Mouse (Mus musculus): ENCODE results near the gene Cdc7. TPM values are rescaled to one million over a fixed set of nuclear protein-coding genes. Genes with fewer than 3 reads are reported as not detected.

Gene Cdc7
- total and polyA plus RNA-seq, 3 experiments: 25.4 to 42.6 (median 27.8) TPM

GRCm38 (mm10) chr5:107022064-107022428, 57.9 kb downstream of the Cdc7 start:
- Histone ChIP-seq H3K27me3 (replicated peaks) (no peaks in the 10 kb centered on the region), H3K9me3 (replicated peaks; ENCODE audit: low read length) (no peaks in the 10 kb centered on the region), H3K4me1 (ENCODE audit: control insufficient read depth in 1 of 2, insufficient read depth in 2 of 2) (peaks cover 3 to 5% of the 10 kb centered on the region in 2 experiments; a peak in 2 of 4 replicates), H3K79me2 (replicated peaks; ENCODE audit: control insufficient read depth, extremely low read depth, insufficient read depth, poor library complexity, severe bottlenecking) (no peaks in the 10 kb centered on the region), H3K36me3 (replicated peaks in 1 of 2; ENCODE audit: control insufficient read depth in 1 of 2, insufficient read depth in 1 of 2, low read length in 1 of 2) (no peaks in the 10 kb centered on the region), H3K4me3 (replicated peaks in 1 of 3; ENCODE audit: low read depth in 2 of 3, low read length in 2 of 3, poor library complexity in 1 of 3) (no peak overlapping the region), H3K9ac (ENCODE audit: insufficient read depth, low read depth) (no peak overlapping the region), H3K4me2 (ENCODE audit: insufficient read depth, low read depth, poor library complexity, severe bottlenecking) (no peak overlapping the region), H3K27ac (ENCODE audit: insufficient read depth, low read depth) (no peak overlapping the region)
- TF ChIP-seq USF2 (conservative IDR thresholded peaks at IDR 0.05; ENCODE audit: low read depth, low read length): no peak
- no peak for TF ChIP-seq TCF12 (IDR thresholded peaks at IDR 0.05; ENCODE audit: low read depth, low read length)
- TF ChIP-seq JUND (conservative IDR thresholded peaks at IDR 0.05; ENCODE audit: low read depth, low read length): no peak
- no peak for TF ChIP-seq IRF4 (IDR thresholded peaks at IDR 0.05; ENCODE audit: low read depth, low read length)
- TF ChIP-seq POLR2A (IDR thresholded peaks at IDR 0.05; ENCODE audit: low read depth, low read length): no peak
- no peak for TF ChIP-seq CHD1 (IDR thresholded peaks at IDR 0.05; ENCODE audit: low read depth, low read length)
- in situ Hi-C loops (cut with MboI; ENCODE audit: low pct_ligation_motif_present, low pct_unique_long_range_greater_than_20kb, low sequenced_read_pairs) (no loop called here), dilution Hi-C loops (cut with MboI; ENCODE audit: extremely low pct_ligation_motif_present, extremely low pct_unique_long_range_greater_than_20kb, low sequenced_read_pairs) (no loop called here)
- DNase-seq (ENCODE audit: extremely low read depth): no peak

- Histone ChIP-seq H3K36me3 (replicated peaks in 1 of 2; ENCODE audit: control insufficient read depth in 1 of 2, insufficient read depth in 1 of 2, low read length in 1 of 2) (no peaks in the 10 kb centered on the region), H3K27ac (ENCODE audit: insufficient read depth, low read depth) (no peak overlapping the region), H3K4me1 (ENCODE audit: control insufficient read depth in 1 of 2, insufficient read depth in 2 of 2) (peaks cover 3 to 5% of the 10 kb centered on the region in 2 experiments; a peak in 2 of 4 replicates), H3K4me2 (ENCODE audit: insufficient read depth, low read depth, poor library complexity, severe bottlenecking) (no peak overlapping the region), H3K27me3 (replicated peaks) (no peaks in the 10 kb centered on the region), H3K9ac (ENCODE audit: insufficient read depth, low read depth) (no peak overlapping the region), H3K9me3 (replicated peaks; ENCODE audit: low read length) (no peaks in the 10 kb centered on the region), H3K79me2 (replicated peaks; ENCODE audit: control insufficient read depth, extremely low read depth, insufficient read depth, poor library complexity, severe bottlenecking) (no peaks in the 10 kb centered on the region), H3K4me3 (replicated peaks in 1 of 3; ENCODE audit: low read depth in 2 of 3, low read length in 2 of 3, poor library complexity in 1 of 3) (no peak overlapping the region)
- dilution Hi-C loops (cut with MboI; ENCODE audit: extremely low pct_ligation_motif_present, extremely low pct_unique_long_range_greater_than_20kb, low sequenced_read_pairs) (no loop called here), in situ Hi-C loops (cut with MboI; ENCODE audit: low pct_ligation_motif_present, low pct_unique_long_range_greater_than_20kb, low sequenced_read_pairs) (no loop called here)
- DNase-seq (ENCODE audit: extremely low read depth): no peak
- no peak for TF ChIP-seq UBTF (IDR thresholded peaks at IDR 0.05; ENCODE audit: low read depth, low read length)
- no peak for TF ChIP-seq NRF1 (IDR thresholded peaks at IDR 0.05; ENCODE audit: low read depth, low read length)
These were observed 59.8 kb downstream of the Cdc7 start for GRCm38 (mm10) chr5:107023951-107024350.

GRCm38 (mm10) chr5:107025371-107025770, 61.2 kb downstream of the Cdc7 start:
- Histone ChIP-seq H3K79me2 (replicated peaks; ENCODE audit: control insufficient read depth, extremely low read depth, insufficient read depth, poor library complexity, severe bottlenecking) (no peaks in the 10 kb centered on the region), H3K27ac (ENCODE audit: insufficient read depth, low read depth) (no peak overlapping the region), H3K9me3 (replicated peaks; ENCODE audit: low read length) (no peaks in the 10 kb centered on the region), H3K36me3 (replicated peaks in 1 of 2; ENCODE audit: control insufficient read depth in 1 of 2, insufficient read depth in 1 of 2, low read length in 1 of 2) (no peaks in the 10 kb centered on the region), H3K4me1 (ENCODE audit: control insufficient read depth in 1 of 2, insufficient read depth in 2 of 2) (peaks cover 3 to 5% of the 10 kb centered on the region in 2 experiments; a peak in 2 of 4 replicates), H3K4me3 (replicated peaks in 1 of 3; ENCODE audit: low read depth in 2 of 3, low read length in 2 of 3, poor library complexity in 1 of 3) (no peak overlapping the region), H3K4me2 (ENCODE audit: insufficient read depth, low read depth, poor library complexity, severe bottlenecking) (no peak overlapping the region), H3K27me3 (replicated peaks) (no peaks in the 10 kb centered on the region), H3K9ac (ENCODE audit: insufficient read depth, low read depth) (no peak overlapping the region)
- dilution Hi-C loops (cut with MboI; ENCODE audit: extremely low pct_ligation_motif_present, extremely low pct_unique_long_range_greater_than_20kb, low sequenced_read_pairs) (no loop called here), in situ Hi-C loops (cut with MboI; ENCODE audit: low pct_ligation_motif_present, low pct_unique_long_range_greater_than_20kb, low sequenced_read_pairs) (no loop called here)
- no peak for DNase-seq (ENCODE audit: extremely low read depth)
- TF ChIP-seq MYC (IDR thresholded peaks at IDR 0.05; ENCODE audit: low read depth, low read length) (no peak), CTCF (conservative IDR thresholded peaks at IDR 0.05 in 1 of 2, IDR thresholded peaks at IDR 0.05 in 1 of 2; ENCODE audit: low read depth in 2 of 2, low read length in 2 of 2) (no peak), JUN (IDR thresholded peaks at IDR 0.05; ENCODE audit: insufficient read depth, low read depth, low read length) (no peak), ETS1 (conservative IDR thresholded peaks at IDR 0.05; ENCODE audit: low read depth, low read length) (no peak), ZNF384 (IDR thresholded peaks at IDR 0.05; ENCODE audit: low read depth, low read length) (no peak), RCOR1 (conservative IDR thresholded peaks at IDR 0.05; ENCODE audit: low read depth, low read length) (no peak), JUND (conservative IDR thresholded peaks at IDR 0.05; ENCODE audit: low read depth, low read length) (no peak), USF1 (IDR thresholded peaks at IDR 0.05; ENCODE audit: low read depth, low read length) (no peak), TCF12 (IDR thresholded peaks at IDR 0.05; ENCODE audit: low read depth, low read length) (no peak), EP300 (IDR thresholded peaks at IDR 0.05; ENCODE audit: low read length) (no peak), E2F4 (IDR thresholded peaks at IDR 0.05; ENCODE audit: insufficient replicate concordance, low read depth, low read length) (no peak), SIN3A (IDR thresholded peaks at IDR 0.05; ENCODE audit: low read length) (no peak), NELFE (IDR thresholded peaks at IDR 0.05; ENCODE audit: low read depth, low read length) (no peak), ZKSCAN1 (IDR thresholded peaks at IDR 0.05; ENCODE audit: borderline replicate concordance, low read depth, low read length) (no peak)
